Mouse (Mus musculus): ENCODE measurements at regions not wholly inside any gene's neighbourhood (a gene's known extent, or its start where the extent isn't known, plus 50 kb on each side); places are given as distances from the start of the nearest gene placed in this dataset.

DNA sequence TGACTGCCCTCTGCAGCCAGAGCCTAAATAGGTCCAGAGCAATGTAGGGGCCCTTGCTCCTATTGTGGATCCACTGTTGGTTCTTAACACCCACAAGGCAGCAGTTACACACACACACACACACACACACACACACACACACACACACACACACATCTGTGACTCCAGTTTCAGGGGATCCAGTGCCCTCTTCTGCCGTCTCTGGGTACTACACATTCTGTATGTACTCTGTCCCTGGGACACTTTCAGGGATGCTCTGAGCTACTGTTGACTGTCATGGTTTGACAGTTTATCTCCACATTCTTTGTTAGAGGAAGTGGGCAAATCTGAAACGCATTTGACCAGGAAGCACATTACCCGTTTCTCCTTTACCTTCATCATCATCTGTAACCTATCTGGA, 443.8 kb upstream of the Igfbp7 start:
- TF ChIP-seq CTCF (IDR thresholded peaks at IDR 0.05; ENCODE audit: low read depth) (no peak), EP300 (IDR thresholded peaks at IDR 0.05; ENCODE audit: low read depth) (no peak)

Data from liver, postnatal 0 days (tissue).